Mouse (Mus musculus): Measurements from ENCODE around the gene Gm6812. TPM values are rescaled to one million over a fixed set of nuclear protein-coding genes. Genes with fewer than 3 reads are reported as not detected.
"Not testable (repeated sequence)": the region's sequence is repeated elsewhere in the genome, so short reads cannot be mapped to it uniquely, and the experiment has no call there.

Gm6812 gene
- total RNA-seq (2021), result not detected
- not detected in 2 replicates for polyA plus RNA-seq (2012; rRNA removed)
- long read RNA-seq, result 0 reads

DNA sequence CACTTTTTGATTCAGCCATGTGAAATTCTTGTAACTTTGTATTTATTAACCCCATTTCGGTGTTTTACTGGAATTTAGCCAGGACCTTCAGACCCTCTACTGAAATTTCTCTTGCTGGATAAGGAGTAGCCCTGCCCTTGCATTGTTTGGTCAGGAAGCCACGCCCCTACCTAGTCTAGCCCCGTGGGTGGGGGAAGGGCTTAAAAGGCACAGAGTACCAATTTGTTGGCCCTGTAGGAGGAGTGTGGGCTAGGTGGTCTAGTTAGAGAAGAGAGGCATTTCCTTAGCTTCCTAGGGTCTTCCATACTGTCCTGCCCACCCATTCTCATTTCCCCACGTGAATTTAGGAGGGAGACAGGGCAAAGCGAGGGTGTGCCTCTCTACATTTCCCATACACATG lies at the start of gene Gm6812:
Gene Gm6812, minus strand, starts transcription at position 101 of the 400 bp plus-strand sequence.
- WGBS, result 47% methylated on average over 5 of the region's 5 CpGs
- H3K4me1 ChIP-seq (ENCODE audit: control insufficient read depth, insufficient read depth, low read length); H3K4me3 ChIP-seq; H3K27me3 ChIP-seq (ENCODE audit: control insufficient read depth, insufficient read depth, low read length); H3K36me3 ChIP-seq (ENCODE audit: control insufficient read depth, insufficient read depth, low read length); H3K79me2 ChIP-seq (replicated peaks; ENCODE audit: control insufficient read depth, insufficient read depth, low read length); H3K9ac ChIP-seq (ENCODE audit: low read depth, low read length); H3K27ac ChIP-seq; DNase-seq; intact Hi-C loops (cut with DNase I): not testable (repeated sequence)

GRCm38 (mm10) chrX:68865145-68865544 lies 27.7 kb downstream of the Gm6812 start:
- intact Hi-C loops (cut with DNase I), result no loop called here
- WGBS, result 31% methylated on average over 2 of the region's 2 CpGs
- H3K9ac ChIP-seq (ENCODE audit: low read depth, low read length), result no peak overlapping the region
- no peak overlapping the region for H3K4me3 ChIP-seq
- H3K36me3 ChIP-seq (ENCODE audit: control insufficient read depth, insufficient read depth, low read length), result no peaks in the 10 kb centered on the region
- H3K79me2 ChIP-seq (replicated peaks; ENCODE audit: control insufficient read depth, insufficient read depth, low read length), result no peaks in the 10 kb centered on the region
- no peak for DNase-seq
- no peaks in the 10 kb centered on the region for H3K4me1 ChIP-seq (ENCODE audit: control insufficient read depth, insufficient read depth, low read length)
- no peak for TF ChIP-seq CTCF (IDR thresholded peaks at IDR 0.05)
- TF ChIP-seq EP300 (IDR thresholded peaks at IDR 0.05; ENCODE audit: insufficient read depth, low read depth, low read length), result no peak
- no peak for TF ChIP-seq POLR2A (IDR thresholded peaks at IDR 0.05; ENCODE audit: insufficient read depth, low read depth, low read length)
- H3K27ac ChIP-seq, result no peak overlapping the region
- no peaks in the 10 kb centered on the region for H3K27me3 ChIP-seq (ENCODE audit: control insufficient read depth, insufficient read depth, low read length)

Other genes with a start within 250 kb of the Gm6812 start
- 1 to 10 TPM; 9.0 to 9.7 TPM for gene Fmr1, start 214.5 kb downstream of the Gm6812 start, total RNA-seq (2021)
- 4.6 and 5.6 TPM in 2 replicates for gene Fmr1, start 214.5 kb downstream of the Gm6812 start, polyA plus RNA-seq (2012; rRNA removed)
- 1 to 10 TPM; 1.1 to 3.5 TPM for gene Fmr1nb, start 131.2 kb downstream of the Gm6812 start, total RNA-seq (2021)
- gene Fmr1nb, start 131.2 kb downstream of the Gm6812 start, polyA plus RNA-seq (2012; rRNA removed), result 0.61 and 1.9 TPM in 2 replicates
- gene Gm14698, start 72.0 kb downstream of the Gm6812 start, total RNA-seq (2021), result 1 to 10 TPM in 1 of 2 experiments, under 1 TPM in 1; 0.50 to 1.2 TPM
- gene Gm14698, start 72.0 kb downstream of the Gm6812 start, polyA plus RNA-seq (2012; rRNA removed), result 0.49 and 2.7 TPM in 2 replicates

All from heart, adult 2 months (tissue).